In genomic region chr11:22853477-22854157, GRCm38 (mm10) we compare ENCODE assay signal across 13 mouse cellular contexts. TPM values are rescaled to one million over a fixed set of nuclear protein-coding genes. Genes with fewer than 3 reads are reported as not detected.
DNase-seq lines count a peak whose midpoint lies in the region; ATAC-seq and TF ChIP-seq lines count a peak whose summit lies in the region.
"Had no signal": no experiment of that assay in that cellular context is flagged by ENCODE, and none has a peak within 500 bp of the region (broad histone marks: within the 10 kb centered on the region; RNA-seq: fewer than 3 reads in every experiment).

No protein-coding gene starts in this region.

- no peaks in the 10 kb centered on the region for H3K27me3 ChIP-seq in heart, adult 2 months (ENCODE audit: control insufficient read depth, insufficient read depth, low read length)
- H3K27me3 ChIP-seq in stomach, embryonic 15.5 days (replicated peaks): no peaks in the 10 kb centered on the region
- H3K27me3 ChIP-seq in stomach, postnatal 0 days (ENCODE audit: control insufficient read depth, insufficient read depth, low read length): no peaks in the 10 kb centered on the region
- H3K27me3 ChIP-seq in liver, embryonic 15.5 days: 0 out of 2 replicates have a peak, but pooled peaks cover 7% of the 10 kb centered on the region
- H3K27me3 ChIP-seq in hindbrain, embryonic 10.5 days (ENCODE audit: insufficient read depth, poor library complexity, severe bottlenecking): peaks cover 31% of the 10 kb centered on the region

- no peak for TF ChIP-seq EP300 in heart, adult 2 months (IDR thresholded peaks at IDR 0.05; ENCODE audit: insufficient read depth, low read depth, low read length)
- no peak for TF ChIP-seq EP300 in stomach, postnatal 0 days (optimal IDR thresholded peaks at IDR 0.05)

- no peak for TF ChIP-seq CTCF in heart, adult 2 months (IDR thresholded peaks at IDR 0.05)
- no peak for TF ChIP-seq CTCF in stomach, postnatal 0 days (IDR thresholded peaks at IDR 0.05; ENCODE audit: low read depth)

- TF ChIP-seq POLR2A in heart, adult 2 months (IDR thresholded peaks at IDR 0.05; ENCODE audit: insufficient read depth, low read depth, low read length): no peak

- no peak overlapping the region for H3K4me3 ChIP-seq in heart, adult 2 months
- no peak overlapping the region for H3K4me3 ChIP-seq in stomach, embryonic 15.5 days (replicated peaks)
- no peak overlapping the region for H3K4me3 ChIP-seq in stomach, postnatal 0 days (ENCODE audit: low read depth, low read length)
- no peak overlapping the region for H3K4me3 ChIP-seq in liver, embryonic 15.5 days (replicated peaks)
- no peak overlapping the region for H3K4me3 ChIP-seq in hindbrain, embryonic 10.5 days
- H3K4me3 ChIP-seq: erythroblast, embryonic 14.5 days; myocyte had no signal

- no peak overlapping the region for H3K9ac ChIP-seq in heart, adult 2 months (ENCODE audit: low read depth, low read length)
- no peak overlapping the region for H3K9ac ChIP-seq in stomach, embryonic 15.5 days
- no peak overlapping the region for H3K9ac ChIP-seq in stomach, postnatal 0 days (ENCODE audit: low read length)
- H3K9ac ChIP-seq in liver, embryonic 15.5 days: no peak overlapping the region

- WGBS in heart, adult 2 months: 33% methylated on average over 2 of the region's 2 CpGs
- 35% methylated on average over 2 of the region's 2 CpGs for WGBS in stomach, embryonic 15.5 days
- WGBS in stomach, postnatal 0 days: 48% methylated on average over 2 of the region's 2 CpGs
- 22% methylated on average over 2 of the region's 2 CpGs for WGBS in liver, embryonic 15.5 days (ENCODE audit: insufficient replicate concordance)
- 49% methylated on average over 2 of the region's 2 CpGs for WGBS in hindbrain, embryonic 10.5 days

- H3K4me1 ChIP-seq in heart, adult 2 months (ENCODE audit: control insufficient read depth, insufficient read depth, low read length): peaks cover 34% of the 10 kb centered on the region
- peaks cover 23% of the 10 kb centered on the region for H3K4me1 ChIP-seq in stomach, embryonic 15.5 days
- H3K4me1 ChIP-seq in stomach, postnatal 0 days (replicated peaks; ENCODE audit: control insufficient read depth, insufficient read depth): peaks cover 5% of the 10 kb centered on the region; the same call in 1 of the 2 replicates
- H3K4me1 ChIP-seq in liver, embryonic 15.5 days (replicated peaks): peaks cover 90% of the 10 kb centered on the region
- peaks cover 8% of the 10 kb centered on the region for H3K4me1 ChIP-seq in hindbrain, embryonic 10.5 days (replicated peaks)

- intact Hi-C loops in heart, adult 2 months (cut with DNase I): loop anchor here (5.0 kb wide), 1 partner anchor 71 kb away; no protein-coding TSS in a partner anchor
- intact Hi-C loops in heart, postnatal 10 days (cut with DNase I): loop anchor here (5.0 kb wide), 1 partner anchor 71 kb away; no protein-coding TSS in a partner anchor

- H3K36me3 ChIP-seq in heart, adult 2 months (ENCODE audit: control insufficient read depth, insufficient read depth, low read length): peaks cover 26% of the 10 kb centered on the region
- H3K36me3 ChIP-seq in stomach, embryonic 15.5 days: no peaks in the 10 kb centered on the region
- H3K36me3 ChIP-seq in stomach, postnatal 0 days (ENCODE audit: control insufficient read depth, insufficient read depth, low read length): no peaks in the 10 kb centered on the region
- no peaks in the 10 kb centered on the region for H3K36me3 ChIP-seq in liver, embryonic 15.5 days (replicated peaks)
- H3K36me3 ChIP-seq in hindbrain, embryonic 10.5 days: no peaks in the 10 kb centered on the region

- no peak for DNase-seq in heart, adult 2 months
- DNase-seq in heart, postnatal 10 days: no peak
- DNase-seq in stomach, postnatal 0 days (ENCODE audit: low spot score): no peak
- DNase-seq in layer of hippocampus, postnatal 25 days (ENCODE audit: extremely low spot score in 1 of 2, low spot score in 1 of 2): no peak
- no peak for DNase-seq in hindbrain, embryonic 10.5 days (ENCODE audit: low spot score)
- DNase-seq: cerebellum, postnatal 25 days; gastrocnemius, postnatal 14 days had no signal

- no peak for ATAC-seq in stomach, embryonic 15.5 days (ENCODE audit: insufficient read depth, low FRiP score, low read depth)
- no peak for ATAC-seq in stomach, postnatal 0 days (ENCODE audit: low FRiP score, low TSS enrichment)
- no peak for ATAC-seq in liver, embryonic 15.5 days (ENCODE audit: insufficient read depth)
- ATAC-seq in monocyte, adult 5-6 weeks (replicated peaks; ENCODE audit: insufficient number of reproducible peaks, low FRiP score, low TSS enrichment, poor library complexity, severe bottlenecking): no peak
- ATAC-seq: hindbrain, embryonic 16.5 days had no signal

- no peaks in the 10 kb centered on the region for H3K9me3 ChIP-seq in stomach, embryonic 15.5 days
- no peaks in the 10 kb centered on the region for H3K9me3 ChIP-seq in stomach, postnatal 0 days (ENCODE audit: control insufficient read depth, low read length)
- H3K9me3 ChIP-seq in liver, embryonic 15.5 days (replicated peaks): no peaks in the 10 kb centered on the region
- no peaks in the 10 kb centered on the region for H3K9me3 ChIP-seq in hindbrain, embryonic 10.5 days

- H3K79me2 ChIP-seq in heart, adult 2 months (replicated peaks; ENCODE audit: control insufficient read depth, insufficient read depth, low read length): peaks cover 14% of the 10 kb centered on the region

- H3K4me2 ChIP-seq in stomach, embryonic 15.5 days: no peak overlapping the region
- H3K4me2 ChIP-seq in stomach, postnatal 0 days (replicated peaks; ENCODE audit: low read depth): no peak overlapping the region
- peak overlapping the region; percentile 13; the same call in 1 of the 2 replicates for H3K4me2 ChIP-seq in liver, embryonic 15.5 days

- peak overlapping the region; percentile 28; the same call in 1 of the 2 replicates for H3K27ac ChIP-seq in heart, adult 2 months
- peak overlapping the region; percentile 35; the same call in 1 of the 2 replicates for H3K27ac ChIP-seq in stomach, embryonic 15.5 days
- H3K27ac ChIP-seq in stomach, postnatal 0 days (replicated peaks): no peak overlapping the region
- H3K27ac ChIP-seq in liver, embryonic 15.5 days (replicated peaks): 0 out of 2 replicates have a peak overlapping the region, but pooled peaks have one; percentile 31
- no peak overlapping the region for H3K27ac ChIP-seq in hindbrain, embryonic 10.5 days

RNA-seq across cellular contexts. Expression of gene B3gnt2, which starts 7.1 kb away (rescaled TPM):
- total RNA-seq in heart, adult 2 months (2021): 1 to 10 TPM; 3.5 to 6.2 TPM
- 5.7 and 7.1 TPM in 2 replicates for polyA plus RNA-seq in heart, adult 2 months (2012; rRNA removed)
- total RNA-seq in heart, postnatal 10 days (2021): 1 to 10 TPM; 6.5 to 8.3 TPM
- 11.8 and 13.6 TPM in 2 replicates for polyA plus RNA-seq in stomach, embryonic 15.5 days (2015; fragmentation: Nextera tagmentation; extraction: Ambion mirVana)
- 15.1 and 18.4 TPM in 2 replicates for polyA plus RNA-seq in stomach, postnatal 0 days (2015; fragmentation: Nextera tagmentation; extraction: Ambion mirVana)
- 5.3 TPM in 2 replicates for polyA plus RNA-seq in liver, embryonic 15.5 days (2015; fragmentation: Nextera tagmentation; extraction: Ambion mirVana)
- 3.6 to 30.4 TPM (median 8.5 TPM) in 3 replicates for total RNA-seq in monocyte, adult 5-6 weeks (2017)
- total RNA-seq in layer of hippocampus, postnatal 25 days (2021): 10 to 100 TPM; 13.6 to 15.9 TPM
- 1.2 and 2.1 TPM in 2 replicates for polyA plus RNA-seq in hindbrain, embryonic 10.5 days (2016; fragmentation: Nextera tagmentation; extraction: Ambion mirVana)

Comparison
In these comparisons a context has a peak if more than half of its experiments do, and no peak if none do; other contexts are left out.
1. H3K27ac ChIP-seq: peak in heart, adult 2 months (single experiment), stomach, embryonic 15.5 days (single experiment) and liver, embryonic 15.5 days (single experiment); none in stomach, postnatal 0 days (single experiment) and hindbrain, embryonic 10.5 days (single experiment).